Mouse (Mus musculus) stomach, embryonic 15.5 days (tissue): ENCODE results near the gene Ccnyl1. TPM values are rescaled to one million over a fixed set of nuclear protein-coding genes. Genes with fewer than 3 reads are reported as not detected.

Experiments used
- ATAC-seq: fragments of 200-750 bp; cut with Nextera tagmentation; 2 replicates; pipeline ENCODE4 v1.8.0; 2017; ENCODE audit warnings: low read depth, moderate number of reproducible peaks, moderate TSS enrichment; ENCODE audit not compliant: insufficient read depth, low FRiP score
- H3K27ac ChIP-seq: fragments of 300-500 bp; sonication (generic); 2 replicates; pipeline ENCODE4 v1.5.1; 2015; ENCODE audit warnings: mild to moderate bottlenecking, inconsistent platforms
- H3K27me3 ChIP-seq: fragments of 300-500 bp; sonication (generic); replicated peaks from 2 replicates; pipeline ENCODE4 v1.6.1; 2015; ENCODE audit warnings: inconsistent platforms
- H3K36me3 ChIP-seq: fragments of 300-500 bp; sonication (generic); 2 replicates; pipeline ENCODE4 v1.6.1; 2015; ENCODE audit warnings: inconsistent platforms
- H3K4me1 ChIP-seq: fragments of 300-500 bp; sonication (generic); 2 replicates; pipeline ENCODE4 v1.6.1; 2015; ENCODE audit warnings: inconsistent platforms
- H3K4me2 ChIP-seq: fragments of 300-500 bp; sonication (generic); 2 replicates; pipeline ENCODE4 v1.6.1; 2015; ENCODE audit warnings: mild to moderate bottlenecking, inconsistent platforms
- H3K4me3 ChIP-seq: fragments of 300-500 bp; sonication (generic); replicated peaks from 2 replicates; pipeline ENCODE4 v1.5.1; 2015; ENCODE audit warnings: inconsistent platforms
- H3K9ac ChIP-seq: fragments of 300-500 bp; sonication (generic); 2 replicates; pipeline ENCODE4 v1.6.1; 2015; ENCODE audit warnings: inconsistent platforms
- H3K9me3 ChIP-seq: fragments of 300-500 bp; sonication (generic); 2 replicates; pipeline ENCODE4 v1.6.1; 2016; ENCODE audit warnings: inconsistent platforms
- WGBS: fragments of 180-500 bp; shearing (Covaris S2); methylation state at CpG from one replicate; pipeline ENCODE4 v1.1.7; 2015; 5-methylcytosine and 5-hydroxymethylcytosine counted together
- polyA plus RNA-seq: library from polyadenylated mRNA; unstranded; fragments of >200 nt; fragmentation: Nextera tagmentation; extraction: Ambion mirVana; gene quantifications from 2 replicates; pipeline ENCODE4 v1.2.1, GENCODE M21; 2015

The Ccnyl1 gene
- polyA plus RNA-seq, 1 experiment from 2014 or later, result 4.5 TPM

DNA sequence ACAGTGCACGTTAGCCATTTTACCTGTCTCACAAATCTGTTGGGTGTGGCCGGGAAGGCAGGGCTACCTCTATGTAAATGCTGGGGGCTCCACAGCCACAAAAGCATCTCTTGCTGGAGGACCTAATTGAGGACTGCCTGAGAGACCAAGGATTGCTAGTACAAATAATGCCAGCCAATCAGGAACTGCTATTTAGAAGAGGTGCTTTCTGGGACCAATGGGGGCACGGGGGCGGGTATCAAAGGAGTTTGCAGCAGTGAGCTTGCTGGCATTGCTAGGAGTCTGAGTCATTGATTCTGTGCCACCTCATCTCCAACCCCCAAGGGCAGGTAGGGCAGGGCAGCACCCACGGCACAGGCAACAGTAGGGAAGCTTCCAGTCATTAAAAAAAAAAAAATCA lies 16.3 kb upstream of the Ccnyl1 start:
- Histone ChIP-seq H3K4me3 (no peak overlapping the region), H3K4me2 (no peak overlapping the region), H3K4me1 (no peaks in the 10 kb centered on the region), H3K9ac (no peak overlapping the region), H3K9me3 (no peaks in the 10 kb centered on the region), H3K27me3 (no peaks in the 10 kb centered on the region), H3K27ac (no peak overlapping the region), H3K36me3 (no peaks in the 10 kb centered on the region)
- WGBS, result 93% methylated on average over 5 of the region's 5 CpGs
- ATAC-seq, result no peak

DNA sequence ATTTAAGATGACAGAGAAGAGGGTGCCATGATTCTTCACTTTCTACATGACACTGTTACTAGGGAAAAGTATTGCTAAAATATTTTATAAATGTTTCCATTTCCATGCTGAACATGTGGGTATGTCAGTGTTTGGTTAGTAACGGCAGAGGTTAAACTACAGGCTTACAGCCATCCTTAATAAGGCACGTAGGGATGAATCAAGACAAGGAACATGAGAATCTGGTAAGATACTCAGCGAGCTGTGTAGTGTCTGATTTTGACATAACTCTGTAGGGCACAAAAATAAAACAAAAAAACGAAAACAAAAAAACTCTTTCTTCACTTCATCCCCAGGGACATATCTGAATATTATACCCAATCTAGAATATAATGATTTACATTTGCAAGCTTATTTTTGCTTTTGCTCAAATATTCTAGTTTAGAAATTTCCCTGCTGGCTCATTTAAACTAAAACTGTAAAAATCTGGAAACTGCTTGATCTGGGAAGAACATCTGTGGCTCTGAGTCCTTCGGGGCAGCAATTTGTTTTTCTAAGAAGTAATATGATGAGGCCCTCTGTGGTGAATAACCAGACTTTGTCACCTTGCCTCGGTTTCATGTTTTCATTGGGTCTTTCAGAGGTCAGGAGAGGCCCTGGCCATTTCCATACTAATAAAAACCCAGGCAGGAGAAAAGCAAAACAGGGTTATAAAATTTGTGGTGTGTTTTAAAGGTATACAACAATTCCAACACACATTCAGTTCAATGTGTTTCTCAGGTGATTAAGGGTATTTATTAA lies 14.0 kb upstream of the Ccnyl1 start:
- WGBS, result 57% methylated on average over 6 of the region's 6 CpGs
- ATAC-seq, result no peak
- Histone ChIP-seq H3K36me3 (no peaks in the 10 kb centered on the region), H3K27ac (no peak overlapping the region), H3K9ac (no peak overlapping the region), H3K4me3 (no peak overlapping the region), H3K4me1 (no peaks in the 10 kb centered on the region), H3K4me2 (no peak overlapping the region), H3K9me3 (no peaks in the 10 kb centered on the region), H3K27me3 (no peaks in the 10 kb centered on the region)

DNA sequence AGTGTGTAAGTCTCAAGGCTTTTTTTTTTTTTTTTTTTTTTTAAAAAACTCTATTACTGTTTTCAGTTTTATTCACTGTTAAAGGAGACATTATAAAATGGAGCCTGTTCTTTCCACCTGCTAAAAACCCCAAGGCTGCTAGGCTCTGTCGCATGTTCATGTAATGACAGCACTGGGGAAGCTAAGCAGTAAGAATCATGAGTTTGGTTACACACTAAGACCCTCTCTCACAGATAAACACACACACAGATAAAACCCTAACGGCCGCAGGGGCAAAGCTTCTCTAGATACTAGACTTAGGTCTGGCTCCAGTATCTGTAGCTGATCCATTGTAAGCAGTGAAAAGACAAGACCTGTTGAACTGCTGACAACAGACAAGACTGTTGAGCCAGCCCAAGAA lies 8.8 kb upstream of the Ccnyl1 start:
- H3K36me3 ChIP-seq, result no peaks in the 10 kb centered on the region
- no peaks in the 10 kb centered on the region for H3K27me3 ChIP-seq
- no peak overlapping the region for H3K4me3 ChIP-seq
- H3K4me2 ChIP-seq, result no peak overlapping the region
- no peak overlapping the region for H3K27ac ChIP-seq
- no peak for ATAC-seq
- whole genome bisulfite sequencing, result 87% methylated on average over 3 of the region's 3 CpGs
- H3K9me3 ChIP-seq, result no peaks in the 10 kb centered on the region
- H3K4me1 ChIP-seq, result no peaks in the 10 kb centered on the region
- no peak overlapping the region for H3K9ac ChIP-seq

DNA sequence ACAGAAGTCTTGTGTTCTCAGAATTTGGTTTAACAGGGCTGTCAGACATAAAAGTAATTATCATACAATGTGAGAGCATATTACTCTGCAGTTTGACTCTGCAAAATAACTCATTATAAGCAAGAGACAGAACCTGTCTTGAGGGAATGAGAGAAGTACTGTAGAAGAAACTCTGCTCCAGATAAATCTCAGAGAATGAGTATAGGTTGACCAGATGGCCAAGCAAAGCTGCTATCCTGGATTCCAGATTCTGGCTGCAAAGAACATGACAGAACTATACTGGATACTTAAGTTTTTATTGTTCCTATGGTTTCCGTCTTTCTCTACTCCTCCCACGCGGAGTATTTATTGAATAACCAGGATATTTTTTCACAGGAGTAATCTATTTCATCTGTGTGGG lies 7.2 kb upstream of the Ccnyl1 start:
- no peaks in the 10 kb centered on the region for H3K27me3 ChIP-seq
- 87% methylated on average over 3 of the region's 3 CpGs for WGBS
- H3K4me2 ChIP-seq, result no peak overlapping the region
- H3K9ac ChIP-seq, result no peak overlapping the region
- no peak overlapping the region for H3K4me3 ChIP-seq
- H3K27ac ChIP-seq, result no peak overlapping the region
- ATAC-seq, result no peak
- H3K4me1 ChIP-seq, result no peaks in the 10 kb centered on the region
- no peaks in the 10 kb centered on the region for H3K36me3 ChIP-seq
- H3K9me3 ChIP-seq, result no peaks in the 10 kb centered on the region

DNA sequence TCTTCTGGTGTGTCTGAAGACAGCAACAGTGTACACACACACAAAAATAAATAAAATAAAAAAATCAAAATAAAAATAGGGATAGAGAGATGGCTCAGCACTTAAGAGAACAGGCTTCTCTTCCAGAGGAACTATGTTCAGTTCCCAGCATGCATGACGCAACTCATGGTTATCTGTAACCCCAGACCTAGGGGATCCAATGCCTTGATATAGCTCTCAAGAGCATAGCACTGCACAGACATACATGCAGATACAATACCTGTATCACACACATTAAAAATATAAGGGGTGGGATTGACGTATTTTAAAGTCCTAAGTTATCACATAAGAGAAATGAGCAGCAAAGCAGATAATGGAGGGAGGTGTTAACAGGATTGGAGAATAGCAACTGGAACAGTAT lies 5.8 kb upstream of the Ccnyl1 start:
- Histone ChIP-seq H3K27ac (no peak overlapping the region), H3K9ac (no peak overlapping the region), H3K4me1 (no peaks in the 10 kb centered on the region), H3K4me2 (no peak overlapping the region), H3K4me3 (no peak overlapping the region), H3K36me3 (no peaks in the 10 kb centered on the region), H3K9me3 (no peaks in the 10 kb centered on the region), H3K27me3 (no peaks in the 10 kb centered on the region)
- 90% methylated on average over 2 of the region's 2 CpGs for WGBS
- ATAC-seq, result no peak

DNA sequence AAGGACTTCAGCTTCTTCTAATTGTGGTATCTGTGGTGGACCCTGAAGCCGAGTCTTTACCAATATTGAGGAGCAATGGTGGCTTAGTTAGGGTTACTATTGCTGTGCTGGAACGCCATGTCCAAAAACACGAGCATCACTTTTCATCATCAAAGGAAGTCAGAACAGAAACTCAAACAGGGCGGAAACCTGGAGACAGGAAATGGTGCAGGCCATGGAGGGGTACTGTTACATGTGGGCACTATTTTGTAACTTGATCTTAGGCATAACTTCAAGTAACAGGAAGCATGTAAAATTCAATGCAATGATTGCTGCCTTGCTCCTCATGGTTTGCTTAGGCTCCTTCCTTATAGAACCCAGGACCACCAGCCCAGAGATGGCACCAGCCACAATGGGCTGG lies 2.2 kb upstream of the Ccnyl1 start:
- Histone ChIP-seq H3K27me3 (no peaks in the 10 kb centered on the region), H3K27ac (no peak overlapping the region), H3K36me3 (no peaks in the 10 kb centered on the region), H3K4me1 (0 out of 2 replicates have a peak, but pooled peaks cover 3% of the 10 kb centered on the region), H3K4me3 (no peak overlapping the region), H3K9ac (no peak overlapping the region), H3K9me3 (no peaks in the 10 kb centered on the region), H3K4me2 (no peak overlapping the region)
- WGBS, result 84% methylated on average over 4 of the region's 4 CpGs
- no peak for ATAC-seq

DNA sequence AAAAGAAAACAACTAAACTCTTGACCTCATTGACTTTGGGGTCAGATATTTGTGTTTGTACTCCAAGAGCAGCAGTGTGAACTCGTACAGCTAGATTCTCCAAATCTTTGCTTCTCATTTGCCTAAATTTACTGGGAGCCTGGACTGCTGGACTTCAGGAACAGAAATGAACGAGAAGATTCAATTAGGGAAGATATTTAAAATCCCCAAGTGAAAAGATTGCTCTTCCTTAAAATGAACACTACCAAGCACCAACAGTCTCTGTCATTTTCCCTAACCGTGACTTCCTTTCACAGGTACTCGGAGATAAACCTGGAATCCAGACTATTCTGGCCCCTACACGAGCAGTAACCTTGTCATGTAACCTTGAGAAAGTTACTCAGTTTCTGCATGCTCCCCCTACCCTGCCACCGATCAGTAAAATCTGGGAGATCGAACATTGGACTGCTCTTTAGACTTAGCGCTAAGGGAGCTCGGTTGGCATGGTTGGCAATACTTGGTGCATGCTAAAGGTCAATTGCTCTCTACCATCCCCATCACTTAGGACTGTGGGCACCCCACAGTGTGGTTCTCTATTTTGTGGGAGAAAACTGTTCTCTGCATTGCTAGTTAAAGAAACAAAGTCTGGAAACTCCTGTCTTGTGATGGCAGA lies 568 bp upstream of the Ccnyl1 start:
- no peak for ATAC-seq
- H3K27ac ChIP-seq, result peak overlapping the region; percentile 77; the same call in 1 of the 2 replicates
- peak overlapping the region; percentile 46; the same call in 1 of the 2 replicates for H3K9ac ChIP-seq
- no peaks in the 10 kb centered on the region for H3K36me3 ChIP-seq
- H3K4me1 ChIP-seq, result 0 out of 2 replicates have a peak, but pooled peaks cover 3% of the 10 kb centered on the region
- H3K27me3 ChIP-seq, result no peaks in the 10 kb centered on the region
- H3K4me3 ChIP-seq, result peak overlapping the region; percentile 93
- 17% methylated on average over 9 of the region's 9 CpGs for WGBS
- H3K9me3 ChIP-seq, result no peaks in the 10 kb centered on the region
- H3K4me2 ChIP-seq, result peak overlapping the region; percentile 86

DNA sequence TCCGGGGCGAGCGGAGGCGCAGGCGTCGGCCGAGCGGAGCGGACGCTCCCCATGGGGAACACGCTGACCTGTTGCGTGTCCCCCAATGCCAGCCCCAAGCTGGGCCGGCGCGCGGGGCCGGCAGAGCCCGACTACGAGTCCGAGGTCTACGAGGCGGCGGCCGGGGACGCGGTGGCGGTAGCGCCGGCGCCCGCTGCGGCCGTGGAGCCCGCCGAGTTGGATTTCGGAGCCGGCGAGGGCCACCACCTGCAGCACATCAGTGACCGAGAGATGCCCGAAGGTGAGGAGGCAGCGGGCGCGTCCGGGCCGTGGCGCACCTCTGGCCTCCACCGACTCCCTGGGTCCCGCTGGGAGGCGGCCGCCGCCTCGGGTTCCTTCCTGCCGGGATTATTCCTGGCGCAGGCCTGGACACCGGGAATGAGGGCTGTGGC lies 881 bp downstream of the Ccnyl1 start:
- Histone ChIP-seq H3K27me3 (no peaks in the 10 kb centered on the region), H3K9me3 (no peaks in the 10 kb centered on the region), H3K4me3 (peak overlapping the region; percentile 93), H3K4me1 (0 out of 2 replicates have a peak, but pooled peaks cover 3% of the 10 kb centered on the region), H3K4me2 (peak overlapping the region; percentile 85), H3K9ac (peak overlapping the region; percentile 78), H3K27ac (peak overlapping the region; percentile 74), H3K36me3 (no peaks in the 10 kb centered on the region)
- under 1% methylated on average over 51 of the region's 55 CpGs for WGBS
- ATAC-seq, result no peak; the same call in 1 of the 2 replicates

DNA sequence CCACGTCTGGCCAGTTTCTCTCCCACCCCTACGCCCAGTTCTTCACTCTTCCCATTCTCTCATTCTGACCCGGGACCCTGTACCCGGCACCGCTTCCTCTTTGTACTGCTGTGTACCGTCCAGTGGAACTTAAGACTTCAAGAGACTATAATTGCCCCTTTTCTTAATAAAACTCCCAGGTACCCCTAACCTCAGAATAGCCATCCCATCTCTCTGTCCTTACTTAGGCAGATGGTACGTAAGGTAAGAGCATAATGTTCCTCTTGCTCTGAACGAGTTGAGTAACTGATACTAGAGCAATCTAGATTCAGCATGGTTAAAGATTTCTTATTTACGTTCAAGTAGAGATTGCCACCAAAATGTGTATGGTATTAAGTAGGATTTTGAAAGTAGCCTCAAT lies 1.3 kb downstream of the Ccnyl1 start:
- Histone ChIP-seq H3K9me3 (no peaks in the 10 kb centered on the region), H3K9ac (peak overlapping the region; percentile 78), H3K4me3 (peak overlapping the region; percentile 93), H3K27me3 (no peaks in the 10 kb centered on the region), H3K4me1 (0 out of 2 replicates have a peak, but pooled peaks cover 3% of the 10 kb centered on the region), H3K4me2 (peak overlapping the region; percentile 85), H3K36me3 (no peaks in the 10 kb centered on the region), H3K27ac (peak overlapping the region; percentile 74; the same call in 1 of the 2 replicates)
- WGBS, result 3% methylated on average over 9 of the region's 9 CpGs
- no peak for ATAC-seq

DNA sequence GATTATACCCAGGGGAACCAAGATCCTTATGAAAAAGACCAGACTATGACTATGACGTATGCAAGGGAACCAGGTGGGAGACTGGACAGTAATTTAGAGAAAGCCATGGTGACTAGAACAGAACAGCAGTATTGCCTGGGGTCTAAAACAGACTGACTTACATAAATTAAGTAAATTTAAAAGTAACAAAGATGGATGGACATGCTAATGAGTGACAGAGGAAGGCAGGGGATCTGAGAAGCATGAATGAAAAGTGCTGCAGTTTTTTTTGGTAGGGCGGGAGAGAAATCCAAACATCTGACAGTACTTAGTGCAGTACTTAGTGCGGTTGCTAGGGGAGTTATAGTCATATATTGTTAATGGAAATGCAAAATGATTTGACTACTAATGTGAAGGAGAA lies 4.9 kb downstream of the Ccnyl1 start:
- Histone ChIP-seq H3K4me3 (no peak overlapping the region), H3K27ac (no peak overlapping the region), H3K9me3 (no peaks in the 10 kb centered on the region), H3K4me2 (no peak overlapping the region), H3K9ac (no peak overlapping the region), H3K27me3 (no peaks in the 10 kb centered on the region), H3K36me3 (no peaks in the 10 kb centered on the region), H3K4me1 (no peaks in the 10 kb centered on the region)
- WGBS, result 92% methylated on average over 3 of the region's 3 CpGs
- no peak for ATAC-seq

DNA sequence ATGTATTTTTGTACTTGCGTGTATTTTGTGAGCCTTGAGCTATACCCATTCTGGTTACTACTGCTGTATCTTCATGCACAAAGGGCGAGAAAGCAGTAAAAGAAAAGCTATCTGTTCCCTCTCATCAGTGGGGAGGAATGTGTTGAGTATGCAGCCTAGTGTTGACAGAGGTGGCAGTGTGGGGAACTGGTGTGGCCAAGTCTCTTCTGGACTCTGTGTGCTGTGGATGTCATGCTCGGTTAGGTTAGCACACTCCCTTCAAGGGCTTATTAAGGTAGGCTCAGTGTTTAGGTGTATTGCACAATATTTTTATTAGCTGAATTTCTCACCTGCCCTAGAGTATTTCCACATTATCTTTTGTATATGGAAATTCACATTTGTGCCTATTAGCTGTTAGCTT lies 11.5 kb downstream of the Ccnyl1 start:
- WGBS, result 79% methylated on average over 3 of the region's 3 CpGs
- no peak for ATAC-seq
- Histone ChIP-seq H3K27ac (no peak overlapping the region), H3K4me1 (no peaks in the 10 kb centered on the region), H3K36me3 (peaks cover 9% of the 10 kb centered on the region; the same call in 1 of the 2 replicates), H3K9me3 (no peaks in the 10 kb centered on the region), H3K9ac (no peak overlapping the region), H3K27me3 (no peaks in the 10 kb centered on the region), H3K4me3 (no peak overlapping the region), H3K4me2 (no peak overlapping the region)

DNA sequence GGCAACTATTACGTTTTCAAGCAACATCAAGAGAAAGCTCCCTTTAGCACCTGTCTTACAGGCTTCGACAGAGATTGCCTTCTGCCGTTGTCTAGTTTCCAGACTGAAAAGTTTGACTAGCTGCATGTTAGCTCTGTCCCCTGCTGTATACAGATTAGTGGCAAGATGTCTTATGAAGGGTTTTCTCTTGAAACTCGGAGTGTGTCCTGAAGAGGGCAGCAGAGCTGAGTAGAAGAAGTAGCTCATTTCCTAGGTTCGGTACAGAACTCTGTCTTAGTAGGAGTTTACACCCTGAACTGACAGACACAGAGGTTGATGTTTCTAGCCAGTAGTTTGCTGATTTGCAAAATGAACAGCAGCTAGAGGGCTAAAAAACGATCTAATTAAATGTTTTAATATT lies 15.0 kb downstream of the Ccnyl1 start:
- Histone ChIP-seq H3K4me3 (no peak overlapping the region), H3K27me3 (no peaks in the 10 kb centered on the region), H3K4me1 (no peaks in the 10 kb centered on the region), H3K36me3 (peaks cover 9% of the 10 kb centered on the region; the same call in 1 of the 2 replicates), H3K9ac (no peak overlapping the region), H3K27ac (no peak overlapping the region), H3K9me3 (no peaks in the 10 kb centered on the region), H3K4me2 (no peak overlapping the region)
- ATAC-seq, result no peak
- 40% methylated on average over 6 of the region's 6 CpGs for WGBS
